Mouse (Mus musculus): ENCODE results near the gene Gpc3. TPM values are rescaled to one million over a fixed set of nuclear protein-coding genes. Genes with fewer than 3 reads are reported as not detected.

The Gpc3 gene
- 60.8 and 175 TPM in 2 replicates for polyA plus RNA-seq (2012; rRNA removed)

DNA sequence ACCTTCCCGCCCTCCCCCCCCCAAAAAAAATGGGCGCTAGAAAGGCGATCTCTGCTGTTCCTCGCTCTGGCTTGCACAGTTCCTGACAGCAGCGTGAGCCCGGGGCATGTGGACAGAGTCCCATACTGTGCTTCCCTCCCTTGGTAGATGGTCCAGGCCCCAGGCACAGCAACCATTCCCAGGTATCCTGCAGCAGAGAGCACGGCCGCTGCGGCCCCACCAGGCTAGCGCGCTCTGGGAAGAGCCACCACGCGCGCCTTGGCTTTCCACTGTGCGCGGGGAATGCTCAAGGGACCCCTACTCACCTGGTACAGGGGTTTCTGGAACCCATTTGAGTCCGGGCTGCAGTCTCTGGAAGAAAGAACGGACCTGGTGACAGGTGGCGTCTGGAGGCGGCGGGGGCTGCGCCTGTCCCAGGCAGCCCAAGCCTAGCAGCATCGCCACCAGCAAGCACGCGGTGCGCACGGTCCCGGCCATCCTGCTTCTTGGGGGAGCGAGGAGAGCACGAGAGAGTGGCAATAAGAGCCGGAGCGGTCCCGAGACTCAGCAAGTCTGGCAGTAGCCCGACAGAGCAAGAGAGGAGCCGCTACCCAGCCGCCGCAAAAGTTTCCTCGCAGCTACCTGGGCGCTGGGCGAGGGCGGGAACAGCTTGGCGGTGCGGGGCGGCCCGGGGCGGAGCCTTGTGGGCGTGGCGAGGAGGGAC lies at the start of gene Gpc3:
Gene Gpc3 (minus strand): TSS at position 623 of the 703 bp plus-strand sequence.

Other genes starting within 250 kb of the Gpc3 start
- 2.6 and 2.9 TPM in 2 replicates for gene Ccdc160, start 177.2 kb upstream of the Gpc3 start, polyA plus RNA-seq (2012; rRNA removed)

All from central nervous system, embryonic 14 days (tissue).